Mouse (Mus musculus) forebrain, postnatal 0 days (tissue): Measurements from ENCODE around the gene Rab17. TPM values are rescaled to one million over a fixed set of nuclear protein-coding genes. Genes with fewer than 3 reads are reported as not detected.

ENCODE experiments used
- ATAC-seq: fragments of 200-750 bp; cut with Nextera tagmentation; 2 replicates; pipeline ENCODE4 v1.8.0; 2017; ENCODE audit warnings: mild to moderate bottlenecking, moderate library complexity
- DNase-seq: peaks from one replicate; pipeline ENCODE4 v3.0.0-alpha.2; 2015
- H3K27ac ChIP-seq: fragments of 300-500 bp; sonication (generic); 2 replicates; pipeline ENCODE4 v1.5.1; 2014; ENCODE audit warnings: low read depth, mild to moderate bottlenecking, antibody characterized with exemption, low read length, moderate library complexity, mixed read lengths
- H3K27me3 ChIP-seq: fragments of 300-500 bp; sonication (generic); 2 replicates; pipeline ENCODE4 v1.6.1; 2014; ENCODE audit warnings: mild to moderate bottlenecking, low read length, mixed read lengths; ENCODE audit not compliant: insufficient read depth
- H3K36me3 ChIP-seq: fragments of 300-500 bp; sonication (generic); 2 replicates; pipeline ENCODE4 v1.6.1; 2014; ENCODE audit warnings: mild to moderate bottlenecking, moderate library complexity; ENCODE audit not compliant: insufficient read depth
- H3K4me1 ChIP-seq: fragments of 300-500 bp; sonication (generic); 2 replicates; pipeline ENCODE4 v1.6.1; 2014; ENCODE audit warnings: antibody characterized with exemption; ENCODE audit not compliant: insufficient read depth
- H3K4me2 ChIP-seq: fragments of 300-500 bp; sonication (generic); 2 replicates; pipeline ENCODE4 v1.6.1; 2014; ENCODE audit warnings: low read depth, mild to moderate bottlenecking, moderate library complexity
- H3K4me3 ChIP-seq: fragments of 300-500 bp; sonication (generic); 2 replicates; pipeline ENCODE4 v1.5.1; 2014; ENCODE audit warnings: low read depth, low read length, mixed read lengths
- H3K9ac ChIP-seq: fragments of 300-500 bp; sonication (generic); 2 replicates; pipeline ENCODE4 v1.6.1; 2014; ENCODE audit warnings: mild to moderate bottlenecking
- H3K9me3 ChIP-seq: fragments of 300-500 bp; sonication (generic); 2 replicates; pipeline ENCODE4 v1.6.1; 2016; ENCODE audit warnings: low read length
- CTCF ChIP-seq: sonication (generic); IDR thresholded peaks from 2 replicates; pipeline ENCODE4 v1.5.1; 2016; ENCODE audit warnings: antibody characterized with exemption, control low read depth, low read depth
- WGBS: fragments of 180-500 bp; shearing (Covaris S2); extraction: QIAGEN DNeasy Blood & Tissue Kit; methylation state at CpG from one replicate; pipeline ENCODE4 v1.1.7; 2014; 5-methylcytosine and 5-hydroxymethylcytosine counted together
- polyA plus RNA-seq: library from polyadenylated mRNA; unstranded; fragments of >200 nt; fragmentation: Nextera tagmentation; extraction: Ambion mirVana; gene quantifications from 2 replicates; pipeline ENCODE4 v1.2.1, GENCODE M21; 2015
- total RNA-seq: library from RNA; depleted of rRNA; stranded (reverse); fragments of >200 nt; gene quantifications from 2 replicates; pipeline ENCODE4 v1.2.3, GENCODE M21; 2014

The Rab17 gene
- total and polyA plus RNA-seq, 2 experiments from 2014 or later, result 0.62 TPM; not detected in 1

GRCm38 (mm10) chr1:90972911-90973573 is 3.6 kb upstream of the Rab17 start:
- Histone ChIP-seq H3K9ac (no peak overlapping the region), H3K27ac (no peak overlapping the region), H3K9me3 (no peaks in the 10 kb centered on the region), H3K4me2 (no peak overlapping the region), H3K27me3 (0 out of 2 replicates have a peak, but pooled peaks cover 5% of the 10 kb centered on the region), H3K4me3 (no peak overlapping the region), H3K36me3 (no peaks in the 10 kb centered on the region), H3K4me1 (peaks cover 14% of the 10 kb centered on the region; the same call in 1 of the 2 replicates)
- 16% methylated on average over 9 of the region's 9 CpGs for WGBS
- peak; percentile 98 for TF ChIP-seq CTCF
- peak; percentile 93 for DNase-seq
- peak; percentile 84 for ATAC-seq

- Histone ChIP-seq H3K27ac (no peak overlapping the region), H3K4me1 (0 out of 2 replicates have a peak, but pooled peaks cover 4% of the 10 kb centered on the region), H3K4me2 (no peak overlapping the region), H3K36me3 (no peaks in the 10 kb centered on the region), H3K4me3 (no peak overlapping the region), H3K27me3 (0 out of 2 replicates have a peak, but pooled peaks cover 5% of the 10 kb centered on the region), H3K9ac (no peak overlapping the region), H3K9me3 (no peaks in the 10 kb centered on the region)
- DNase-seq, result no peak
- no peak for ATAC-seq
- no peak for TF ChIP-seq CTCF
- WGBS, result 78% methylated on average over 10 of the region's 10 CpGs
These were observed 475 bp upstream of the Rab17 start for GRCm38 (mm10) chr1:90969881-90970390.

- Histone ChIP-seq H3K27me3 (0 out of 2 replicates have a peak, but pooled peaks cover 5% of the 10 kb centered on the region), H3K36me3 (no peaks in the 10 kb centered on the region), H3K4me3 (no peak overlapping the region), H3K4me2 (no peak overlapping the region), H3K9ac (no peak overlapping the region), H3K27ac (no peak overlapping the region), H3K9me3 (no peaks in the 10 kb centered on the region), H3K4me1 (no peaks in the 10 kb centered on the region)
- WGBS, result 66% methylated on average over 4 of the region's 4 CpGs
- DNase-seq, result no peak
- no peak for ATAC-seq
- no peak for TF ChIP-seq CTCF
These were observed 812 bp downstream of the Rab17 start for GRCm38 (mm10) chr1:90968649-90969048.

GRCm38 (mm10) chr1:90967583-90967982 is 1.9 kb downstream of the Rab17 start:
- ATAC-seq, result peak; percentile 83

GRCm38 (mm10) chr1:90962994-90963393 is 6.5 kb downstream of the Rab17 start:
- H3K9me3 ChIP-seq, result no peaks in the 10 kb centered on the region
- TF ChIP-seq CTCF, result no peak
- WGBS, result 21% methylated on average over 3 of the region's 3 CpGs
- H3K27me3 ChIP-seq, result peaks cover under 1% of the 10 kb centered on the region
- ATAC-seq, result peak; percentile 30; the same call in 1 of the 2 replicates
- no peaks in the 10 kb centered on the region for H3K36me3 ChIP-seq
- no peaks in the 10 kb centered on the region for H3K4me1 ChIP-seq
- no peak overlapping the region for H3K27ac ChIP-seq
- no peak overlapping the region for H3K4me3 ChIP-seq
- DNase-seq, result peak; percentile 18
- H3K9ac ChIP-seq, result no peak overlapping the region
- H3K4me2 ChIP-seq, result no peak overlapping the region

More at GRCm38 (mm10) chr1:90967583-90967982, 1.9 kb downstream of the Rab17 start:
- no peak for TF ChIP-seq CTCF
- Histone ChIP-seq H3K27me3 (0 out of 2 replicates have a peak, but pooled peaks cover under 1% of the 10 kb centered on the region), H3K4me1 (no peaks in the 10 kb centered on the region), H3K4me2 (no peak overlapping the region), H3K4me3 (no peak overlapping the region), H3K36me3 (no peaks in the 10 kb centered on the region), H3K9ac (no peak overlapping the region), H3K27ac (no peak overlapping the region), H3K9me3 (no peaks in the 10 kb centered on the region)
- peak; percentile 59 for DNase-seq
- WGBS, result 33% methylated on average over 7 of the region's 7 CpGs

- H3K9me3 ChIP-seq, result no peaks in the 10 kb centered on the region
- ATAC-seq (no peak), DNase-seq (no peak)
- H3K36me3 ChIP-seq, result no peaks in the 10 kb centered on the region
- H3K9ac ChIP-seq, result no peak overlapping the region
- TF ChIP-seq CTCF, result no peak
- H3K4me3 ChIP-seq, result no peak overlapping the region
- H3K4me1 ChIP-seq, result no peaks in the 10 kb centered on the region
- WGBS, result 55% methylated on average over 4 of the region's 4 CpGs
- H3K27ac ChIP-seq, result no peak overlapping the region
- H3K4me2 ChIP-seq, result no peak overlapping the region
- H3K27me3 ChIP-seq, result peaks cover 4% of the 10 kb centered on the region
These were observed 6.9 kb downstream of the Rab17 start for GRCm38 (mm10) chr1:90962526-90962925.
